Mouse (Mus musculus) bone marrow, adult 2 months (tissue): ENCODE measurements at regions not wholly inside any gene's neighbourhood (a gene's known extent, or its start where the extent isn't known, plus 50 kb on each side); places are given as distances from the start of the nearest gene placed in this dataset.

ENCODE experiments used
- H3K27ac ChIP-seq: fragments of 200-500 bp; 2 replicates; pipeline ENCODE4 v1.5.1; 2012; ENCODE audit warnings: low read depth, mild to moderate bottlenecking, control low read depth, inconsistent platforms, low read length; ENCODE audit not compliant: control insufficient read depth, poor library complexity, insufficient read depth
- H3K4me1 ChIP-seq: fragments of 200-500 bp; 2 replicates; pipeline ENCODE4 v1.6.1; 2011; ENCODE audit warnings: low read length; ENCODE audit not compliant: control insufficient read depth, insufficient read depth
- H3K4me3 ChIP-seq: fragments of 200-500 bp; replicated peaks from 2 replicates; pipeline ENCODE3; 2011; ENCODE audit warnings: mild to moderate bottlenecking, low read depth, low read length, control low read depth; ENCODE audit not compliant: control insufficient read depth
- CTCF ChIP-seq: fragments of 200-500 bp; IDR thresholded peaks from 2 replicates; pipeline ENCODE4 v1.5.1; 2011; ENCODE audit warnings: low read length, control low read depth; ENCODE audit not compliant: control insufficient read depth, insufficient read depth
- POLR2A ChIP-seq: fragments of 200-500 bp; IDR thresholded peaks from 2 replicates; pipeline ENCODE4 v1.6.1; 2011; ENCODE audit warnings: low read depth, mild to moderate bottlenecking, control low read depth, low read length, borderline replicate concordance; ENCODE audit not compliant: control insufficient read depth
- WGBS: fragments of 180-500 bp; shearing (Covaris S2); methylation state at CpG from one replicate; pipeline ENCODE4 v1.1.7; 2018; 5-methylcytosine and 5-hydroxymethylcytosine counted together

DNA sequence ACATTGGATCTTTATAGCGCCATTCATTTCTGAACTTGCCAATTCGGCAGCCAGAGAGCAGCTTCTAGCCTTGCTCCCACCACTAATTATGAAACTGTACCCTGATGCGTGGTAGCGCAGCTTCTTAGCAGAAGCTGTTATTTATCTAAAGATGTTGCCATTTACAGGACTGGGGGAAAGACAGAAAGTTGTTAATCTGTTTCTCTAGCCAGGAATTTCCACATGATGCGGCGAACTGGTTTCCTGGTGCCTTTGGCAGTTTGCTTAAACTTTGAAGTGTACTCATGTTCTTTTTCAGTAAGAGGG lies 100.7 kb downstream of the 4931417E11Rik start:
- WGBS = 36% methylated on average over 6 of the region's 6 CpGs
- Histone ChIP-seq H3K4me3 (no peak overlapping the region), H3K27ac (no peak overlapping the region), H3K4me1 (no peaks in the 10 kb centered on the region)
- TF ChIP-seq CTCF (no peak), POLR2A (no peak)

- 18% methylated on average over 21 of the region's 21 CpGs for WGBS
- Histone ChIP-seq H3K4me3 (no peak overlapping the region), H3K4me1 (no peaks in the 10 kb centered on the region), H3K27ac (no peak overlapping the region)
- no peak for TF ChIP-seq CTCF
- no peak for TF ChIP-seq POLR2A
These were observed 101.2 kb downstream of the 4931417E11Rik start for GRCm38 (mm10) chr6:73368047-73368835.

GRCm38 (mm10) chr6:73367616-73368015 lies 101.9 kb downstream of the 4931417E11Rik start:
- no peak for TF ChIP-seq POLR2A
- TF ChIP-seq CTCF = peak; percentile 69
- no peak overlapping the region for H3K27ac ChIP-seq
- no peaks in the 10 kb centered on the region for H3K4me1 ChIP-seq
- 7% methylated on average over 5 of the region's 5 CpGs for WGBS
- no peak overlapping the region for H3K4me3 ChIP-seq

DNA sequence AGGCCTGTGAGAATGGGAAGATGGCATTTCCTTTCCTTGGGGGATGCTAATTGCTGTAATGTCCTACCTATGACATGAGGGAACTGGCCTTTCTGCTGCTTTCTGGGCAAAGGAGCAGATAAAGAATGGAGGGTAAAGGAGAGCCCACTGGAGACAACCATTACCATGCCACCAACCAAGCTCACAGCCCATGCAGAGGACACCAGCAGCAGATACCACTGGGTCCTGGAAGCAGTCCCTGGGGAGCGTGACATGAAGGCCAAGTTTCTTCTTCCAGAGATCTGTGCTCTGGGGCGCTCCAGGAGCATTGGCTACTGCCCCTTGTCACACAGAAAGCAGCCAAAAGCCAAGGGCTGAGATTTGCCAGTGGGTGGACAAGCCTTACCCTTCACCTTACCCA lies 102.8 kb downstream of the 4931417E11Rik start:
- Histone ChIP-seq H3K4me1 (no peaks in the 10 kb centered on the region), H3K4me3 (no peak overlapping the region), H3K27ac (no peak overlapping the region)
- TF ChIP-seq POLR2A (no peak), CTCF (no peak)
- WGBS = 73% methylated on average over 2 of the region's 2 CpGs

- no peak for TF ChIP-seq POLR2A
- no peak for TF ChIP-seq CTCF
- WGBS = 79% methylated on average over 9 of the region's 9 CpGs
- Histone ChIP-seq H3K4me1 (no peaks in the 10 kb centered on the region), H3K27ac (no peak overlapping the region), H3K4me3 (no peak overlapping the region)
These were observed 104.2 kb downstream of the 4931417E11Rik start for GRCm38 (mm10) chr6:73365306-73365705.

DNA sequence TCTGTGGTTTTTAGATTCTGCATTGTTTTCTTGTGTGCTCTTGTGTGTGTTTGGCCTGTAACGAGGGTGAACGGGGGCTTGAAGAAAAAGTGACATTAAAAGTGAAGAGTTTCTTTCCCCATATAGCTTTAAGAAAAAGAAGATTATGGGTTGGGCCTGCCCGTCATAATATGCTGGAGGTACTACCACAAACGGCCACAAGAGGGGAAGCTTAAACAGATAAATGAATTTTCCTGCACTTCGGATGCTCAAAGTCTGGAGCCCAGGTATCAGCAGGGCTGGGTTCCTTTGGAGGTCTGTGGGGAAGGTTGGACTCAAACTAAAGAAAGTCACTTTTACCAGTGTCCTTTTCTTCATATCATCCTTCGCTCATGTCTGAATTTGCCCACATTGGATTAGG lies 86.8 kb downstream of the Suclg1 start:
- 62% methylated on average over 6 of the region's 6 CpGs for WGBS
- Histone ChIP-seq H3K4me3 (no peak overlapping the region), H3K27ac (no peak overlapping the region), H3K4me1 (no peaks in the 10 kb centered on the region)
- no peak for TF ChIP-seq POLR2A
- TF ChIP-seq CTCF = no peak

DNA sequence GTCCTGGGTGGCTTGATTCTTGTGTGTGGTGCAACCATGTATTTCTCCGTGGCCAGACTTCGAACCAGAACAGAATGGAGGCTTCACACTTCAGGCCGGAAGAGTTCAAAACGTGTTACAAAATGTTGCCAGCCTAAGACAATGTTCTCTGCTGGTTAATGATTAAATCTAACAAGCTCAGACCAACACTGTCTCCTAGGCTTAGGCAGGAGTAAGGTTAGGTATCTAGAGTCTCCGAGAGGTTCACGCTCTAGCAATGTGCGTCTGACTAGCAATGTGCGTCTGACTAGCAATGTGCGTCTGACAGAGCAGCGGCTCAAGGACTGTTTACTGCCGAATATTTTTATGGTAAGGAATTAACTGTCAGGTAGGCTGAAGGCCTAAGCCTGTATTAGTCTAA lies 81.5 kb downstream of the Suclg1 start:
- no peak overlapping the region for H3K27ac ChIP-seq
- 90% methylated on average over 11 of the region's 11 CpGs for WGBS
- TF ChIP-seq POLR2A (no peak), CTCF (no peak)

More for the DNA sequence above, 81.5 kb downstream of the Suclg1 start:
- Histone ChIP-seq H3K4me3 (no peak overlapping the region), H3K4me1 (no peaks in the 10 kb centered on the region)
